Mouse (Mus musculus) C2C12 (cell line): ENCODE results near the gene Rbpjl. TPM values are rescaled to one million over a fixed set of nuclear protein-coding genes. Genes with fewer than 3 reads are reported as not detected.

ENCODE experiments used
- H3K27me3 ChIP-seq: one replicate; pipeline ENCODE4 v1.6.1; 2011; ENCODE audit not compliant: control insufficient read depth, insufficient read depth, insufficient read length
- H3K36me3 ChIP-seq: one replicate; pipeline ENCODE4 v1.6.1; 2011; ENCODE audit not compliant: control insufficient read depth, insufficient read depth
- H3K4me3 ChIP-seq: one replicate; pipeline ENCODE4 v1.5.1; 2011; ENCODE audit warnings: mild to moderate bottlenecking, control low read depth; ENCODE audit not compliant: poor library complexity, insufficient read depth, severe bottlenecking
- H3K79me2 ChIP-seq: one replicate; pipeline ENCODE4 v1.6.1; 2011; ENCODE audit not compliant: control insufficient read depth, insufficient read depth
- H3K79me3 ChIP-seq: one replicate; pipeline ENCODE4 v1.6.1; 2011; ENCODE audit warnings: low read depth, control low read depth
- H3ac ChIP-seq: one replicate; pipeline ENCODE3; 2011; ENCODE audit warnings: low read depth; ENCODE audit not compliant: control insufficient read depth, insufficient read length
- CEBPB ChIP-seq: IDR thresholded peaks from one replicate; pipeline ENCODE4 v1.6.1; 2011; ENCODE audit warnings: low read depth, mild to moderate bottlenecking, control low read depth, moderate library complexity
- CTCF ChIP-seq: IDR thresholded peaks from one replicate; pipeline ENCODE4 v1.5.1; 2011; ENCODE audit not compliant: control insufficient read depth, insufficient read depth, insufficient read length
- FOSL1 ChIP-seq: IDR thresholded peaks from one replicate; pipeline ENCODE4 v1.8.0; 2011; ENCODE audit warnings: mild to moderate bottlenecking, low read length; ENCODE audit not compliant: poor library complexity, insufficient read depth, severe bottlenecking
- MAX ChIP-seq: IDR thresholded peaks from one replicate; pipeline ENCODE4 v1.6.1; 2011; ENCODE audit warnings: mild to moderate bottlenecking, control low read depth
- MYOD1 ChIP-seq: IDR thresholded peaks from one replicate; pipeline ENCODE4 v1.6.1; 2011; ENCODE audit warnings: low read depth; ENCODE audit not compliant: control insufficient read depth, insufficient read length
- MYOG ChIP-seq: IDR thresholded peaks from one replicate; pipeline ENCODE4 v1.6.1; 2011; ENCODE audit not compliant: control insufficient read depth, insufficient read length; ENCODE audit errors: extremely low read depth
- USF1 ChIP-seq: IDR thresholded peaks from one replicate; pipeline ENCODE4 v1.6.1; 2011; ENCODE audit warnings: low read depth, mild to moderate bottlenecking, control low read depth, moderate library complexity
- polyA plus RNA-seq: library from polyadenylated mRNA; unstranded; fragments of >200 nt; fragmentation: generic; extraction: Trizol; gene quantifications from one replicate; pipeline ENCODE4 v1.2.1, GENCODE M21; 2012; ENCODE audit warnings: missing spikeins

Rbpjl gene
- polyA plus RNA-seq, 1 experiment: 0.01 TPM

- H3K36me3 ChIP-seq: no peaks in the 10 kb centered on the region
- no peaks in the 10 kb centered on the region for H3K79me3 ChIP-seq
- no peaks in the 10 kb centered on the region for H3K79me2 ChIP-seq
- no peak overlapping the region for H3ac ChIP-seq
- H3K4me3 ChIP-seq: no peak overlapping the region
- peaks cover 64% of the 10 kb centered on the region for H3K27me3 ChIP-seq
- no peak for TF ChIP-seq CTCF
- no peak for TF ChIP-seq USF1
- no peak for TF ChIP-seq MYOD1
- no peak for TF ChIP-seq FOSL1
- TF ChIP-seq MAX: no peak
- no peak for TF ChIP-seq MYOG
- no peak for TF ChIP-seq CEBPB
Measured at GRCm38 (mm10) chr2:164403396-164404081, 598 bp downstream of the Rbpjl start.

- TF ChIP-seq MYOD1: no peak
- Histone ChIP-seq H3ac (no peak overlapping the region), H3K79me2 (no peaks in the 10 kb centered on the region), H3K79me3 (no peaks in the 10 kb centered on the region), H3K36me3 (no peaks in the 10 kb centered on the region), H3K4me3 (no peak overlapping the region), H3K27me3 (peaks cover 61% of the 10 kb centered on the region)
Measured at GRCm38 (mm10) chr2:164404082-164404990, 1.4 kb downstream of the Rbpjl start.

GRCm38 (mm10) chr2:164405060-164405459, 2.1 kb downstream of the Rbpjl start, which contains the start of gene Matn4:
TSS of gene Matn4 (minus strand) at chr2:164405160.
- Histone ChIP-seq H3K36me3 (no peaks in the 10 kb centered on the region), H3K79me3 (no peaks in the 10 kb centered on the region), H3K4me3 (no peak within 1 kb of the TSS), H3ac (no peak within 1 kb of the TSS), H3K79me2 (no peaks in the 10 kb centered on the region), H3K27me3 (peaks cover 56% of the 10 kb centered on the region)
- no peak for TF ChIP-seq MAX
- no peak for TF ChIP-seq USF1
- no peak for TF ChIP-seq CEBPB
- no peak for TF ChIP-seq FOSL1
- TF ChIP-seq CTCF: no peak
- no peak for TF ChIP-seq MYOD1
- TF ChIP-seq MYOG: no peak

- no peak for TF ChIP-seq MAX
- no peak for TF ChIP-seq USF1
- TF ChIP-seq CEBPB: no peak
- Histone ChIP-seq H3K36me3 (no peaks in the 10 kb centered on the region), H3ac (no peak overlapping the region), H3K27me3 (peaks cover 55% of the 10 kb centered on the region), H3K79me3 (no peaks in the 10 kb centered on the region), H3K4me3 (no peak overlapping the region), H3K79me2 (no peaks in the 10 kb centered on the region)
Measured at GRCm38 (mm10) chr2:164405519-164405918, 2.6 kb downstream of the Rbpjl start.

GRCm38 (mm10) chr2:164407708-164408107, 4.8 kb downstream of the Rbpjl start:
- Histone ChIP-seq H3K4me3 (no peak overlapping the region), H3K27me3 (peaks cover 39% of the 10 kb centered on the region), H3K79me3 (no peaks in the 10 kb centered on the region), H3K79me2 (no peaks in the 10 kb centered on the region), H3ac (no peak overlapping the region), H3K36me3 (no peaks in the 10 kb centered on the region)
- TF ChIP-seq CTCF (peak; percentile 91), USF1 (no peak)

GRCm38 (mm10) chr2:164414167-164414566, 11.2 kb downstream of the Rbpjl start:
- Histone ChIP-seq H3K36me3 (no peaks in the 10 kb centered on the region), H3K4me3 (no peak overlapping the region), H3ac (no peak overlapping the region), H3K79me2 (no peaks in the 10 kb centered on the region), H3K27me3 (peaks cover 5% of the 10 kb centered on the region), H3K79me3 (no peaks in the 10 kb centered on the region)
- TF ChIP-seq CEBPB (no peak), MAX (no peak), MYOD1 (no peak), CTCF (no peak), FOSL1 (no peak), MYOG (no peak), USF1 (no peak)
